Mouse (Mus musculus) T-helper 2 cell (primary cell): Measurements from ENCODE around the gene Daam2.
"Not testable (repeated sequence)": the region's sequence is repeated elsewhere in the genome, so short reads cannot be mapped to it uniquely, and the experiment has no call there.

ENCODE experiments used
- in situ Hi-C: fragments of 300-600 bp; cut with MboI, MseI; formaldehyde crosslinking; loops from one replicate; pipeline ENCODE4 v1.15.1; 2025; ENCODE audit warnings: high pct_unique_total_duplicates

Gene Daam2

GRCm38 (mm10) chr17:49481876-49482275, 82.3 kb downstream of the Daam2 start:
- in situ Hi-C loops, result no loop called here

DNA sequence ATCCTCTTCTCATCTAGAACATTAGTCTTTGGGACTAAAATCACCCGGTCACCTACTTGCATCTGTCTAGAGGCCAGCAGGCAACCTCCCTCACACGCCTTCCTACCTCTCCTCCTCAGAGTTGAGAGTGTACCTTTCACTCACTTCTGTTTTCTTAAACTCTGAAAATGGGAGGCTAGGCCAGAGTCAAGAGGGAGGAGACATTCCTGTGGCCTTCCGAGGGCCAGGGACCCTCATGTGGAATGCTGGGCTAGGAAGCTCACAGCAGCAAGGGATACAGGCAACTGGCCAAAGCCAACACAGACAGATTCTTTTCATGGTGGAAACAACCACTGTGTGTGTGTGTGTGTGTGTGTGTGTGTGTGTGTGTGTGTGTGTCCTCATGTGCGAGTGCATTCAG, 86.8 kb downstream of the Daam2 start:
- in situ Hi-C loops, result no loop called here

- in situ Hi-C loops, result no loop called here
These were observed 89.0 kb downstream of the Daam2 start for GRCm38 (mm10) chr17:49475174-49475573.

DNA sequence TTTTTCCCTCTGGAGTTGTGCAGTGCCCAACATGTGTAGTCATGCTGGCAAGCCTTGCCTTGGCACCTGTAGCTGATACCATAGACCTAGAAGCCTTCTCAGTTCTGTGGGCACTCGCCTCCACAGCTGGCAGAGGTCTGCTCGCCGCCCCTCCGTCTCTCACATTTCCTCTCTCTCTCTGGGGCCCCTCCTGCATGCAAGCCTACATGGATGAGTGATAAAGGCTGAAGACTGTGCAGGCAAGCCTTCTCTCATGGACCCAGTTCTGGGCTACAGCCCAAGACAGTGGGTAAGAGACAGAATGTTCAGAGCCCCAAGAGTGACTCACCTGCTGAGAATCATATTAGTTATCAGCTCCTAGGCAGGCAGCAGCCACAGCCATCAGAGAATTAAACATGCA, 90.1 kb downstream of the Daam2 start:
- in situ Hi-C loops, result no loop called here

DNA sequence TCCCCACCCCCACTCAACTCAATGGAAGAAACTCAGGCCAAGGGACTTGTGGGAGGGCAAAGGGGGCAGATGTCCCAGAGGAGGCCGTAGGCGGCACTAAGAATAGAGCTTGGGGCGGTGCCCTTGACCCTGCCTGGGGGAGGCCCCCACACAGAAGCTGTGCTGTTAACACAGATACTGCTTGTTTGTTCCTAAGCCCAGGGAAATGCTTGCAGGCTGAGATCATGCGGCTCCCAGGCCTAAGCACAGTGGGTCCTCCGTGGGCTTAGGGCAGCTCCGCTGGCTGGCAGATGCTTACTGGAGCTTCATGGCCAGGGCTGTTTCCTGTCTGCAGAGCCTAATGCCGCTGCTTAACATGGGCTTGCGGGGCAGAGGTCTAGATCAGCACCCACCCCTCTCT, 91.5 kb downstream of the Daam2 start:
- in situ Hi-C loops, result no loop called here

- in situ Hi-C loops, result no loop called here
These were observed 95.9 kb downstream of the Daam2 start for GRCm38 (mm10) chr17:49468223-49468622.

GRCm38 (mm10) chr17:49464884-49465283, 99.3 kb downstream of the Daam2 start:
- in situ Hi-C loops, result no loop called here

DNA sequence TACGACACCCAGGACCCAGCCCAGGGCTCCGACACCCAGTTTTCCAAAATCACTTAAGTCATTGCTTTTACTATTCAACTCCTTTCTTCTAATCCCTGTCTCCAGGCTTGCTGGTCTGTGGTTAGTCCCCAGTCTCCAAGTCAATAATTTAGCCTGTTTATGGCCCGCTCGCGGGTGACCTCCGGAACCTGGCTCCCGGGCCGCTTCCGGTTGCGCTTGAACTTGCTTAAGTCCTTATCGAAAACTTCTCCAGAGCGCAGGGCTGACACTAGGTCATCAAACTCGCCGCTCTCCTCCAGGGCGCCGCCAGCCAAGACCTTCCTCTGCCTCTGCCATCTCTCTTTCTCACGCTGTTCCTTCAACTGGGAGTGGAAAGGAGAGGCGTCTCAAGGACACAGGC, 105.8 kb downstream of the Daam2 start:
- in situ Hi-C loops, result no loop called here

DNA sequence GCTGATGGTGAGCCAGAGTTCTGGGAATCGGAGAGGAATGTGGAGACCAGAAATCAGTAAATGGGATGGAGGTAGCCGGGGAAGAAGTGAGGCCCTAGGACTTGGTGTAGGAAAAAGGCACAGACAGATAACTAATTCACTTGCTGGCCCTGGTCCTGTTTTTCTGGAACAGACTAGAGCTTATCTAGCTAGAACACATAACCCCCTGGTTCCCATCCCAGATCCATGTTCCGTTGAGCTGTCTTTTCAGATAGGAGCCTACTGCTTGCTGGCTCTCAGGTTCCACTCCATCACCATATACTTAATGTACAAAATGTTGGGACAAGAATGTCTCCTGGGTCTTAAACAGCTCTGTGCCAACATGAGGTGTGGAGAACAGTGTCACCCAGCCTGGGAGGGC, 106.3 kb downstream of the Daam2 start:
- in situ Hi-C loops, result no loop called here

- in situ Hi-C loops, result no loop called here
These were observed 107.8 kb downstream of the Daam2 start for GRCm38 (mm10) chr17:49456334-49456733.

GRCm38 (mm10) chr17:49450922-49451321, 113.2 kb downstream of the Daam2 start:
- in situ Hi-C loops, result no loop called here

- in situ Hi-C loops, result no loop called here
These were observed 114.9 kb downstream of the Daam2 start for GRCm38 (mm10) chr17:49449230-49449608.

DNA sequence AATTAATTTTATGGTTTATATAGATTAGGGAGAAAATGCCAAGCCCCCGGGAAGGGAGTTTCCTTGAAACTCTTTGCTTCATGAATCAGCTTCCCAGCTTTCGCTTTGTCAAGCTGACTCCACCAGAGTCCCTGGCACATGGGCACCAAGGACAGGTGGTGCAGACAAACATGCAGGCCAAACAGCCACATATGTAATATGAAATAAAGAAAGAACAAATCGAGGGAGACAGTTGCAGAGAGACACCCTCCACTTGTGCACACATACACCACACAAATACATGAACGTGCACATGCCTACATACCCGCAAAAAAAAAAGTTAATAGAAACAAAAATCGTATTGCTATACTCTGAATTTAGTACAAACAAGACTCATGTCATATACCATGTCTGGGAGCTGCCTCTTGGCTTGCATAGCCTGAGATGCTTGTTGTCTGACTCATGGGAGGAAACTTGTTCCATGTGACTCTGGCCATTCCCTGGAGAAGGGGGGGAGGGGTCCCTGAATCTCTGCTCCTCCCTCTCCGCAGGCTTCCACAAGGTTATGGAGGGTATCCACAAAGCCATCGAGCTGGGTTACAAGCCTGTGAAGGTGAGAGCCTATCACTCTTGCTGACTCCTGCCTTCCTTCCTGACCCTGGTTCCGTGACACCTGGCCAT, 115.4 kb downstream of the Daam2 start:
- in situ Hi-C loops, result no loop called here

DNA sequence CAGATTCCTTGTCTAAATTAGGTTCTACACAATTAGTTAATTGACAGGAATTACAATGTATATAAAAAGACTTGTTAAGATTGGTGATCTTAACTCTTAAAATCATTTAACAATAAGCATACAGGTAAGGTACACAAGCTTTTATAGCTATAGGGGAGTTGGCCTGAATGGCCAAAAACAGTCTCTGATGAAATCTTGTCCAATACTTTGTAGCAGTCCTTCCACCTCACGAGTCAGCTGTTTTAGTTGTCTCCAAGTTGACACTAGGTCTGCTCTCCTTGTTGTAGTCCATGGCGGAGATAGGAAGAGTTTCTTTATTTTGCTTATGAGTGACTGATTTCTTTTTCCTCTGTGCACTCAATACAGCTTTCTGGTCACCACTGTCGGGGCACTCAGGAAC, 121.3 kb downstream of the Daam2 start:
- in situ Hi-C loops, result not testable (repeated sequence)

GRCm38 (mm10) chr17:49440331-49441130, 123.6 kb downstream of the Daam2 start:
- in situ Hi-C loops, result no loop called here

DNA sequence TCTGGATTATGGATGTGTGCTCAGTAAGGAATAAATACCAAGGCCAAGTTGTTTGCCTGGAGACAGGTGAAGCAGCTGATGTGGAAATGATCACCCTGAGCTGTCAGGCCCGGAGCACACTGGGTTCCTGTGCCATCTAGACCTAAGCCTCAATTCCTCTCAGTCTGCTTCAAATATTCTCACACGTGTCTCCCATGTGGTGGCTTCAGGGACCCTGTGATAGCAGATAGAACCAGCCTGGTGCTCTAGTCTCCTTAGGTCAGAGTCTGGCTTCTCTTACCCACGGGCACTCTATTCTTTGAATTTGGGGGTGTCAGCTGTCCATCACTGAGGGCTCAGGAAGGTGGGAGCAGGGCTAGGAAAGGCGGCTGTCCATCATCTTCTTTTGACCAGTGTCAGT, 124.4 kb downstream of the Daam2 start:
- in situ Hi-C loops, result no loop called here

- in situ Hi-C loops, result no loop called here
These were observed 125.1 kb downstream of the Daam2 start for GRCm38 (mm10) chr17:49438822-49439574.

DNA sequence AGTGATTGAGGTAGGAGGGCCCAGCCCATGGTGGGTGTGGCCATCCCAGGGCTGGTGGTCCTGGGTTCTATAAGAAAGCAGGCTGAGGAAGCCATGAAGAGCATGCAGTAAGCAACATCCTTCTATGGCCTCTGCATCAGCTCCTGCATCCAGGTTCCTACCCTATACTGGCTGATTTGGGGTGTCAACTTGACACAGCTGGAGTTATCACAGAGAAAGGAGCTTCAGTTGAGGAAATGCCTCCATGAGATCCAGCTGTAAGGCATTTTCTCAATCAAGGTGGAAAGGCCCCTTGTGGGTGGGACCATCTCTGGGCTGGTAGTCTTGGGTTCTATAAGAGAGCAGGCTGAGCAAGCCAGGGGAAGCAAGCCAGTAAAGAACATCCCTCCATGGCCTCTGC, 126.8 kb downstream of the Daam2 start:
- in situ Hi-C loops, result not testable (repeated sequence)

DNA sequence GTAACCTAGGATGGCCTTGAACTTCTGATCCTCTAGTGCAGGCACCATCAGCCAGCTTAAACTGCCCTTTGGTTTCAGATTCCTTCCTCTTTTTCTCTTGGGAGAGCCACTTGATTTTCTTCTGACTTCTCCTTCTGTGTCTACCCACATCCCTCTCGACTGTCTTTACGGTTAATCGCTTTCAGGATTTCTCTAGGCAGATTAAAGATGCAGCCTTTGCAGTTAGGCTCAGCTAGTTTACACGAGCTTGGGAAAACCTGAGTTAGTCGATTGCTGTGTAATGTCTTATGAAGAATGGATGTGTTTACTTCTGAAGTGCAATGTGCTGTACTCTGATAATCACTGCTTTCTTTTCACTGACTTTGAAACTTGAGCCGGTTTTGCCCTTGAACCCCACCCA, 127.5 kb downstream of the Daam2 start:
- in situ Hi-C loops, result no loop called here

GRCm38 (mm10) chr17:49435081-49435480, 129.1 kb downstream of the Daam2 start:
- in situ Hi-C loops, result no loop called here

DNA sequence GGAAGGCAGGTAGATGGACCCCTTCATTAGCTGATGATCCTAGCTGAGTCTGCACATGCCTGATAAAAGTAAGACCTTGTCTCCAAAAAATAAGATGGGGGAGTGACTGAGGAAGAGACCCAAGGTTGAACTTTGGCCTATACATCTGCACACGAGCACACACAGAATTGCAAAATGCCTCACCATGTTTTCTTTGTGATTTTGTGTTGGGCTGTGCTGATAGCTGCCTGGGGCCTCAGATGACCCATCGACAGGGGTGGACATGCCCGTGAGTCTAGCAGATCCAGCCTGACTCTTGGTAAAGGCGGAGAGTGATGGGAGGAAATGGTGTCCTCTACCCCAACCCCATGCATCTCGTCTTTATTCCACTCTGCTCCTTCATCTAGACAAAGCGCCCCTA, 129.9 kb downstream of the Daam2 start:
- in situ Hi-C loops, result no loop called here

- in situ Hi-C loops, result no loop called here
These were observed 131.1 kb downstream of the Daam2 start for GRCm38 (mm10) chr17:49433071-49433470.
